Mouse (Mus musculus) embryo, embryonic 9.5 days (tissue): ENCODE results near the gene Recql5.

Experiments used
- DNase-seq: peaks from one replicate; pipeline ENCODE4 v3.0.0-alpha.2; 2017; ENCODE audit errors: extremely low spot score

The Recql5 gene

DNA sequence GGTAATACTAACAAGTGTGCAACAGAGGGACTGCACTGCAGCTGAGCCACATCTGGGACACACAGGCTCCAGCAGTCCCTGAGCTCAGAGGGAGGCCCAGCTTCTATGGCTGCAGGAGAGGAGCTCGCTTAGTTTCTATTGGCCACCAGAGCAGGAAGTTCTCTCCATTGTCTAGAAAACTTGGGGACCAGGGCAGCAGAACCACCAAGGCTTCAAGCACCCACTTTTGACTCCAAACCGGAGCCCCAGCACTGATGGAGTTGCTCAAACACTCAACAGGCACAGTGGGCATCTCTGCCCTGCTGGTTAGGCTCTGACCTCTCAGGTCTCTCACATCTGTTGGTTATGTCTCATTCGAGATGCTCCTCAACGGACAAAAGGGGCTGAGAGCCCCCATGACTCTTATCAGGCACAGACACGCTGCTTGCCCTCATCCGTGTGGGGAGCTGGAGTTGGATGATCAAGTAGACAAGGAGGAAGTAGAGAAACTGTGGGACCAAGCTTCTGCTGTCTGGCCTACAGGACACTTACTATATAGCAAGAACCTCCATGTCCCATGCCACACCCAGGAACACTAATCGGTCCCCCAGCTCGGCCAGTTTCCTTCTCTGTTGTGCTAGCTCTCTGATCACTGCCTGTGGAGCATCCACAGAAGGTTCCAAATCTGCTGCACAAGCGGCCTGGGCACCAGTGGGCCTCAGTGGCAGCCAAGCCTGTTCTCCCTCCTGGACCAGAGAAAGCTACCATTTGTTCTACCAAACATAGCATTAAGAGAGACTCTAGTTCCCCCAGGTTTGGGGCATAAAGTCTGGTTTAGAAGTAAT, 31.7 kb downstream of the Recql5 start:
- DNase-seq, result no peak

GRCm38 (mm10) chr11:115900561-115901337, 32.5 kb downstream of the Recql5 start:
- no peak for DNase-seq

GRCm38 (mm10) chr11:115899486-115900266, 33.6 kb downstream of the Recql5 start, which contains the start of gene Smim5:
Gene Smim5, plus strand, starts transcription at chr11:115899966.
- peak; percentile 74 for DNase-seq

DNA sequence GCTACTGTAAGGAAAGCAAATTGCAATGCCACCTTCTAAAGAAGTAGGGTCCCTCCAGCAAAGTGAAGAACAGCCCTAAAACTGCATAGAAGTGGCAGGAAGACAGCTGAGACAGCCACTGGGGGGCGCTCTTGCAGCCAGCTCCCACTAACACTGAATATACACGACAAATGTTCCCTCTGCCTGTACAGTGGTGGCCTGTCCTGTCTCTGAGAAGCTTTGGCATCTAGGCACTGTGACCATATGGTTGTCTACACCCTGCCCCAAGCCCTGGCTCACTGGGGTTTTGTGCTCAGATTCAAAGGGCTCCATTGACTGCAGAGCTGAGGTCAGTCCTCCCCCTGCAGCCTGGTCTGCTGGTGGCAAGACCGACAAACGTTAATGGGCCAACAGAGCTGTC, 34.4 kb downstream of the Recql5 start:
- DNase-seq, result no peak

DNA sequence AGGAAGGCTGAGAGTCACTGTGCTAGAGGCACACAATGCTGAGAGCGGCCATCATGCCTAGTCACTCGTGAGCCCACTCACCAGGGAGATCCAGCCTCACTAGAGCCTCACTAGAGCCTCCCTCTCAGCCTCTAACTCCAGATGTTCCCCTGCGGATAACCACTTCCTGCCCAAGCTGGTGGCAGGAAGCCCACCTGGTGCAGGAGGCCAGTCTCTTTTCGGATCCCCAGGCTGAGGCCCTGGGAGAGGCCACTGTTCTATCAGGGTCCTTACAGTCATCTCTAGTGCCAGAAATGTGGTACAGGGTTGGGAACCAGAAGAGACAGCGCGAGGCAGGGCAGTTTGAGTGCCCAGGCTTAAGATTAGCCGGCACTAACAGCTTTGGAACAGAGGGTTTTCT, 34.8 kb downstream of the Recql5 start:
- no peak for DNase-seq

DNA sequence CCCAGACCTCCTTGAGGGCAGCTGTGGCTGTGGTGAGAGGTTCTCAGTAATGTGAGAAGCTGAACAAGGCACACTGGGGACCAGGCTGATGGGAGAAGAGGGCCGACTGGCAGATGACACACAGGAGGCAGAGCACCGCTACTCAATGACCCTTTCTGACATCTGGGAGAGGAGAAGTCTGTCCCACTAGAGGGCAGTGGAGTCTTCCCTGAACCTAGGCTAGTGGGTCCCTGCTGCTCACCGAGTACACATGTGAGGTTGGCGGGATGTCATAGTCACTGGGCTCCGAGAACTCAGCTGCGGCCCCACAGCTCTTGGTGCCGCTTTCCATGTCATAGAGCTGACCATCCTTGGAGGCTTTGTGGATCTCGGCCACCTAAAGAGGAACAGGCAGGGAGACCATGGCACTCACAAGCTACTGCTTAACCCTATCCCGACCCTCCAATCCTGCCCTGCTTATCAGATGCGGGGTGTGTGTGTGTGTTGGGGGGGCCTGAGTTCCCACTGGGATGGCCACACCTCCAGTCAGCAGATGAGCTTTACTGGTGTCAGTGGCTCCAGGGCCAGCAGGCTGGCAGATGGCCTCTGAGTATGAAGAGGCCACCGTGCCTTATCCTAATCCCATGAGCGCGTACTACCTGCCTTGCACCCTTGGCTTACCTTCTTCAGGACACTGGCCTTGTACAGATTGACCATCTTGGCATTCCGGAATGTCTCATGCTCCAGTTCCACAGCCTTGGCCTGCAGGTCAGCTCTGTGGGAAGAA, 38.3 kb downstream of the Recql5 start:
- no peak for DNase-seq

- no peak for DNase-seq
These were observed 40.2 kb downstream of the Recql5 start for GRCm38 (mm10) chr11:115893071-115893470.

DNA sequence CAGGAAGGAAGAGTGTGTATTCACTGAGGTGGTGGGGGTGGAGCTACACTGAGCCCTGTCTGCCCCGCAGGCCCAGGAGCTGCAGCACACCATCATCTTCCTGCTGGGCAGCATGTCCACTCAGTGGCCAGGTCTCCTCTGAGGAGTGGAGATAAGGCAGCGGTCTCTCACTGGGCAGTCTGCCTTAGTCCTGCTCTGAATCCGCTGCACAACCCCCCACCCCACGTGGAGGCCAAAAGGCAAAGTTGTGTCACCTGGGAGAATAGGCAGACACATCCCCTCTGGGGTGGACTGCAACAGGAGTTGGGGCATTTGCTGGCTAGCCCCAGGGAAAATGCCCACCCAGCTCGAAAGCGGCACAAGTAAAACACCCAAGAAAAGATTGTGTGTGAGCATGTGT, 41.1 kb downstream of the Recql5 start:
- no peak for DNase-seq

- DNase-seq, result no peak
These were observed 44.1 kb downstream of the Recql5 start for GRCm38 (mm10) chr11:115889159-115889558.

GRCm38 (mm10) chr11:115888020-115888419, 45.3 kb downstream of the Recql5 start:
- DNase-seq, result no peak

DNA sequence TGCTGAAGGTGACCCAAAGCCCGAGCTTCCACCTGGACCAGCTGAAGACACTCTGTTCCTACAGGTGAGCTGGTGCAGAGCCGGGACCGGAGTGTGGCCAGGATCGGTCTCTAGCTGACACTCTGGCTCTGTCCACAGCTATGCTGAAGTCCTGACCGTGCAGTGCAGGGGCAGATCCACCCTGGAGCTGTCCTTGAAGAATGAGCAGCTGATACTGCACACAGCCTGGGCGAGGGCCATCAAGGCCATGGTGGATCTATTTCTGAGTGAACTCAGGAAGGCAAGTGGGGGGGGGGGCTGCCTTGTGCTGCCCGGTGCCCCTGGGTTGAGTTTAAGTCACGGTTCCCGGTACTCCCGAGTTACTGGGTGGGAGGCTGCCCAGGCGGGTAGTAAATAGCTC, 46.8 kb downstream of the Recql5 start:
- no peak for DNase-seq

- DNase-seq, result no peak
These were observed 48.0 kb downstream of the Recql5 start for GRCm38 (mm10) chr11:115885281-115885680.

- DNase-seq, result no peak
These were observed 48.9 kb downstream of the Recql5 start for GRCm38 (mm10) chr11:115884361-115884760.

- no peak for DNase-seq
These were observed 50.0 kb downstream of the Recql5 start for GRCm38 (mm10) chr11:115883251-115883650.

- no peak for DNase-seq
These were observed 52.3 kb downstream of the Recql5 start for GRCm38 (mm10) chr11:115881002-115881401.

DNA sequence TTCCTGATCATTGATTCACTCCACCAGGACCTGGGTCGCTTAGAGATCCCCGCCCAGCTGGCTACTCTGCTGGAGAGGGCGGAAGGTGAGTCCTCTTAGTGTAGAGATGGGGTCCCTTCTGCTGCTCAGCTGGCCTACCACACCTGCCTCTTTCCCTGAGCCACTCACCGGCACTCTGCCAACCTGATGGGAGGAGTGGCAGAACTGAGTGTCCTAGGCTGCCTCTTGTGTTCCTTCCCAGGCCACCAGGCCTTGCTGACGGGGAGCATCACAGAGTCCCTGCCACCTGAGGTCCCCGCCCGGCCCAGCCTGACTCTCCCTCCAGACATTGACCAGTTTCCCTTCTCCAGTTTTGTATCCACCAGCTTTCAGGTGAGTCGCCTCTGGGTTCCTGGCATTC, 55.2 kb downstream of the Recql5 start:
- no peak for DNase-seq

DNA sequence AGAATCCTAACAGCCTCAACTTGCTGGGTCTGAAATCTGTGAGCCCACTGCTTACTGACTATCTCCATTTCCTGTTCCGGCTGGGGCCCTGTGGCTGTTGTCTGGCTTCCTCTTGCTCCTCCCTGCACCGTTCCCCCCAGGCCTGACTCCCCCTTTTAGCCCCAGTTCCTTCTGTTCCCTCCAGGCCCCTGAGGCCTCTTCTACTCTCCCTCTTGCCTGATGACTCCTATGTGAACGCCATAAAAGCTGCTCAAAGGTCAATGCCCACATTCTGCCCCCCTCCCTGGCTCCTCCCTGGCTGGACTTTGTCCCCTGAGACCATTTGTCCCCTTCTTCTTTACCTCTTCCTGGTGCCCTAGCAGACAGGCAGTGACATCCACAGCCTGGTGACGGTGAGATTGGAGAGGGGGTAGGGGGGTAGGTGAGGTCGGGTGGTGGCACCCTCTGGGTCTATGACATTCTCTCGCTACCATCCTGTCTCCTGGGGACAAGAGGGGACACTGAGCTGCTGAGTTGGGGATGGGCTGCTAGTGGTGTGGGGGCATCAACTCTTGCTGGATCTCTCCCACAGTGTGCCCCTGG, 56.0 kb downstream of the Recql5 start:
- DNase-seq, result no peak

DNA sequence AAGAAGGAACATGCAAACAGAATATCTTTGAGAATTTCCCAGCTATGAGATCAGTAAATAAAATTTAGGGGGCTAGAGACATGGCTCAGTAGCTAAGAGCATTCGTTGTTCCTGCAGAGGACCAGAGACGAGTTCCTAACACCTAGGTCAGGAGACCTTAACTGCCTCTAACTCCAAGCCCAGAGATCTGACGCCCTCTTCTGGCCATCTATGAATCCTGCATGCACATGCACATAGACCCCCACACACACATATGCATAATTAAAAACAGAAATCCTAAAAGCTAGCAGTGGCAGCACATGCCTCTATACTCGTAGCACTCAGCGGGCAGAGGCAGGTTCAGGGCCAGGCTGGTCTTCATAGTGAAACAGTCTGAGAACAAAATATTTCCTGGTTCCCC, 56.8 kb downstream of the Recql5 start:
- DNase-seq, result no peak

GRCm38 (mm10) chr11:115875935-115876334, 57.3 kb downstream of the Recql5 start:
- DNase-seq, result no peak

DNA sequence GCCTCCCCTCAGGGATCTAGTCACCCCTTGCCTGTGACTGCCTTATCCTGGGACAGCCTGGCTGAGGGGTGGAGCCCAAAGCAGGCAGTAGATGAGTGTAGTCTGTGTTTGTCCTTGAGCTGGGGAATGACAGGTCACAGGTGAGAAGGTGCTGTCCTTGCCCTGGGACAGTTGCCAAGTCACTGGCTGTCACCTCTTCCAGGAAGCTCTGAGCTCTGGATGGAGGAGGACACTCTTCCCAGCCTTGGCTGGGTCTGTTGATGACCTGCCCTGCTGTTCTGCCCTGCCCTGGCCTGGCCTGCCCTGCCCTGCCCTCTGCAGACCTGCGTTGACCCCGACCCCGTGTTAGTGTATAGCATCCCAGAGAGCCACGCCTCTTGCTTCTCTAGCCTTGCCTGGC, 60.8 kb downstream of the Recql5 start:
- no peak for DNase-seq

DNA sequence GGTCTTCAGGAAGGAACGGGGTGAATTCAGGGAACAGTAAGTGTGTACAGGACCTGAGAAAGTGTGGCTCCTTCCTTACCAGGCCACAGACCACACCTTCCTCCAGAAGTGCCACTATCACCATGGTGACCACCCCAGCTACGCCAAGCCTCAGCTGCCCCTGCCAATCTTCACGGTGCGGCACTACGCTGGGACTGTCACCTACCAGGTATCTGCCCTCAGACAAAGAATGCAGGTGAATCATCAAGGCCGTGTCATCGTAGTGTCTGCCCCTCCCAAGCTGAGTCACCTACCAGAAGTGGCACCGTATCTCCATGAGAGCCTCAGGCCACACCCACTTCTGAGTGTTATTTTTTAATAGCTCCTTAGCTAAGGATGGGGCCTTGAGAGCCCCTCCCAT, 63.9 kb downstream of the Recql5 start:
- DNase-seq, result no peak
